Mouse (Mus musculus) midbrain, embryonic 14.5 days (tissue): ENCODE measurements around the gene Rlim. TPM values are rescaled to one million over a fixed set of nuclear protein-coding genes. Genes with fewer than 3 reads are reported as not detected.

Experiments
- ATAC-seq: fragments of 200-750 bp; cut with Nextera tagmentation; 2 replicates; pipeline ENCODE4 v1.8.0; 2017; ENCODE audit warnings: moderate number of reproducible peaks, moderate library complexity; ENCODE audit not compliant: low FRiP score, low TSS enrichment
- DNase-seq: peaks from one replicate; pipeline ENCODE4 v3.0.0-alpha.2; 2015
- H3K27ac ChIP-seq: fragments of 300-500 bp; sonication (generic); replicated peaks from 2 replicates; pipeline ENCODE4 v1.5.1; 2014; ENCODE audit warnings: mild to moderate bottlenecking, low read depth, low read length, moderate library complexity
- H3K27me3 ChIP-seq: fragments of 300-500 bp; sonication (generic); 2 replicates; pipeline ENCODE4 v1.6.1; 2014; ENCODE audit warnings: low read length, control low read depth, mixed read lengths; ENCODE audit not compliant: control insufficient read depth, insufficient read depth
- H3K36me3 ChIP-seq: fragments of 300-500 bp; sonication (generic); 2 replicates; pipeline ENCODE4 v1.6.1; 2014; ENCODE audit warnings: low read length, control low read depth; ENCODE audit not compliant: control insufficient read depth, insufficient read depth
- H3K4me1 ChIP-seq: fragments of 300-500 bp; sonication (generic); 2 replicates; pipeline ENCODE4 v1.6.1; 2014; ENCODE audit warnings: mild to moderate bottlenecking, antibody characterized with exemption, low read length, control low read depth; ENCODE audit not compliant: control insufficient read depth, insufficient read depth
- H3K4me2 ChIP-seq: fragments of 300-500 bp; sonication (generic); 2 replicates; pipeline ENCODE4 v1.6.1; 2014; ENCODE audit warnings: mild to moderate bottlenecking, low read length, moderate library complexity
- H3K4me3 ChIP-seq: fragments of 300-500 bp; sonication (generic); replicated peaks from 2 replicates; pipeline ENCODE4 v1.5.1; 2014; ENCODE audit warnings: low read depth, low read length
- H3K9ac ChIP-seq: fragments of 300-500 bp; sonication (generic); replicated peaks from 2 replicates; pipeline ENCODE4 v1.6.1; 2014; ENCODE audit warnings: mild to moderate bottlenecking, low read length, moderate library complexity
- H3K9me3 ChIP-seq: fragments of 300-500 bp; sonication (generic); 2 replicates; pipeline ENCODE4 v1.6.1; 2016; ENCODE audit warnings: low read length, control low read depth, mixed read lengths; ENCODE audit not compliant: control insufficient read depth
- WGBS: fragments of 180-500 bp; shearing (Covaris S2); extraction: QIAGEN DNeasy Blood & Tissue Kit; methylation state at CpG from one replicate; pipeline ENCODE4 v1.1.7; 2014; 5-methylcytosine and 5-hydroxymethylcytosine counted together
- polyA plus RNA-seq: library from polyadenylated mRNA; unstranded; fragments of >200 nt; fragmentation: Nextera tagmentation; extraction: Ambion mirVana; gene quantifications from 2 replicates; pipeline ENCODE4 v1.2.1, GENCODE M21; 2014

The Rlim gene
- polyA plus RNA-seq, 1 experiment from 2014 or later: 35.3 TPM

- no peak for ATAC-seq
Observed at GRCm38 (mm10) chrX:103987215-103987964, 6.3 kb upstream of the Rlim start.

GRCm38 (mm10) chrX:103986159-103986558, 5.1 kb upstream of the Rlim start:
- H3K4me1 ChIP-seq: no peaks in the 10 kb centered on the region
- no peak overlapping the region for H3K4me3 ChIP-seq
- H3K9me3 ChIP-seq: no peaks in the 10 kb centered on the region
- H3K9ac ChIP-seq: no peak overlapping the region
- H3K27me3 ChIP-seq: no peaks in the 10 kb centered on the region
- H3K4me2 ChIP-seq: no peak overlapping the region
- 14% methylated on average over 6 of the region's 6 CpGs for WGBS
- ATAC-seq (no peak), DNase-seq (peak; percentile 21)
- H3K27ac ChIP-seq: no peak overlapping the region
- no peaks in the 10 kb centered on the region for H3K36me3 ChIP-seq

More at GRCm38 (mm10) chrX:103987215-103987964, 6.3 kb upstream of the Rlim start:
- no peaks in the 10 kb centered on the region for H3K9me3 ChIP-seq
- no peak overlapping the region for H3K9ac ChIP-seq
- H3K27ac ChIP-seq: no peak overlapping the region
- no peak for DNase-seq
- H3K4me2 ChIP-seq: no peak overlapping the region
- H3K4me3 ChIP-seq: no peak overlapping the region
- 28% methylated on average over 12 of the region's 12 CpGs for WGBS
- no peaks in the 10 kb centered on the region for H3K27me3 ChIP-seq
- no peaks in the 10 kb centered on the region for H3K36me3 ChIP-seq
- H3K4me1 ChIP-seq: no peaks in the 10 kb centered on the region

- DNase-seq (no peak), ATAC-seq (no peak)
- Histone ChIP-seq H3K36me3 (no peaks in the 10 kb centered on the region), H3K9me3 (no peaks in the 10 kb centered on the region), H3K27ac (no peak overlapping the region), H3K9ac (no peak overlapping the region), H3K4me2 (no peak overlapping the region), H3K4me3 (no peak overlapping the region), H3K27me3 (no peaks in the 10 kb centered on the region), H3K4me1 (no peaks in the 10 kb centered on the region)
- 40% methylated on average over 5 of the region's 5 CpGs for WGBS
Observed at GRCm38 (mm10) chrX:103984992-103985391, 3.9 kb upstream of the Rlim start.

GRCm38 (mm10) chrX:103981806-103982205, 722 bp upstream of the Rlim start:
- H3K4me1 ChIP-seq: no peaks in the 10 kb centered on the region
- peak overlapping the region; percentile 67 for H3K4me3 ChIP-seq
- H3K4me2 ChIP-seq: peak overlapping the region; percentile 51
- H3K36me3 ChIP-seq: 0 out of 2 replicates have a peak, but pooled peaks cover 6% of the 10 kb centered on the region
- H3K9me3 ChIP-seq: no peaks in the 10 kb centered on the region
- H3K9ac ChIP-seq: no peak overlapping the region
- DNase-seq: no peak
- no peaks in the 10 kb centered on the region for H3K27me3 ChIP-seq
- 82% methylated on average over 10 of the region's 10 CpGs for WGBS
- no peak for ATAC-seq
- peak overlapping the region; percentile 82 for H3K27ac ChIP-seq

GRCm38 (mm10) chrX:103980590-103981168, 405 bp downstream of the Rlim start:
- Histone ChIP-seq H3K9me3 (no peaks in the 10 kb centered on the region), H3K27ac (peak overlapping the region; percentile 93), H3K4me2 (peak overlapping the region; percentile 62), H3K9ac (peak overlapping the region; percentile 71), H3K4me3 (peak overlapping the region; percentile 67), H3K4me1 (no peaks in the 10 kb centered on the region), H3K36me3 (peaks cover 11% of the 10 kb centered on the region; the same call in 1 of the 2 replicates), H3K27me3 (no peaks in the 10 kb centered on the region)
- 25% methylated on average over 51 of the region's 51 CpGs for WGBS
- DNase-seq (peak; percentile 46), ATAC-seq (peak; percentile 34)

- H3K27ac ChIP-seq: peak overlapping the region; percentile 93; the same call in 1 of the 2 replicates
- H3K4me2 ChIP-seq: peak overlapping the region; percentile 62
- peak; percentile 56 for DNase-seq
- no peaks in the 10 kb centered on the region for H3K4me1 ChIP-seq
- no peak for ATAC-seq
- no peaks in the 10 kb centered on the region for H3K27me3 ChIP-seq
- WGBS: 18% methylated on average over 12 of the region's 12 CpGs
- peak overlapping the region; percentile 71 for H3K9ac ChIP-seq
- peak overlapping the region; percentile 67 for H3K4me3 ChIP-seq
- no peaks in the 10 kb centered on the region for H3K9me3 ChIP-seq
- H3K36me3 ChIP-seq: peaks cover 11% of the 10 kb centered on the region; the same call in 1 of the 2 replicates
Observed at GRCm38 (mm10) chrX:103980036-103980435, 1.0 kb downstream of the Rlim start.

GRCm38 (mm10) chrX:103939701-103940100, 41.4 kb downstream of the Rlim start:
- Histone ChIP-seq H3K27me3 (no peaks in the 10 kb centered on the region; the same call in 1 of the 2 replicates), H3K4me1 (no peaks in the 10 kb centered on the region), H3K9ac (no peak overlapping the region), H3K27ac (no peak overlapping the region), H3K4me3 (no peak overlapping the region), H3K36me3 (no peaks in the 10 kb centered on the region), H3K4me2 (no peak overlapping the region), H3K9me3 (no peaks in the 10 kb centered on the region)
- no peak for DNase-seq
- WGBS: 87% methylated on average over 3 of the region's 3 CpGs
- no peak for ATAC-seq

GRCm38 (mm10) chrX:103937333-103937732, 43.8 kb downstream of the Rlim start:
- DNase-seq: peak; percentile 69

More at GRCm38 (mm10) chrX:103937333-103937732, 43.8 kb downstream of the Rlim start:
- 32% methylated on average over 3 of the region's 3 CpGs for WGBS
- peaks cover 6% of the 10 kb centered on the region; the same call in 1 of the 2 replicates for H3K27me3 ChIP-seq
- H3K4me2 ChIP-seq: no peak overlapping the region
- no peaks in the 10 kb centered on the region for H3K36me3 ChIP-seq
- no peaks in the 10 kb centered on the region for H3K4me1 ChIP-seq
- H3K9ac ChIP-seq: no peak overlapping the region
- no peak for ATAC-seq
- no peaks in the 10 kb centered on the region for H3K9me3 ChIP-seq
- H3K27ac ChIP-seq: no peak overlapping the region
- H3K4me3 ChIP-seq: no peak overlapping the region
